Mouse (Mus musculus) olfactory bulb, adult 2 months (tissue): ENCODE measurements around the gene Capn15.

Experiments used
- CTCF ChIP-seq: fragments of 200-500 bp; IDR thresholded peaks from 2 replicates; pipeline ENCODE4 v1.5.1; 2012; ENCODE audit warnings: low read depth, mild to moderate bottlenecking, low read length, moderate library complexity; ENCODE audit not compliant: insufficient read depth
- POLR2A ChIP-seq: fragments of 200-500 bp; IDR thresholded peaks from 2 replicates; pipeline ENCODE4 v1.6.1; 2012; ENCODE audit warnings: mild to moderate bottlenecking, low read depth, low read length, moderate library complexity; ENCODE audit not compliant: insufficient read depth

- no peak for TF ChIP-seq CTCF
- no peak for TF ChIP-seq POLR2A
Observed at GRCm38 (mm10) chr17:25954671-25955070, 30.9 kb downstream of the Capn15 start.
